Mouse (Mus musculus) liver, embryonic 14.5 days (tissue): ENCODE data around the gene Ttc22. TPM values are rescaled to one million over a fixed set of nuclear protein-coding genes. Genes with fewer than 3 reads are reported as not detected.

Experiments
- ATAC-seq: fragments of 200-750 bp; cut with Nextera tagmentation; 2 replicates; pipeline ENCODE4 v1.8.0; 2017; ENCODE audit warnings: moderate number of reproducible peaks, mild to moderate bottlenecking, moderate library complexity; ENCODE audit not compliant: insufficient read depth
- DNase-seq, 3 experiments: peaks; one replicate each; pipeline ENCODE4 v3.0.0-alpha.2; 2012 to 2013; ENCODE audit warnings: low read depth in 3 of 3, low spot score in 3 of 3
- H3K27ac ChIP-seq: fragments of 300-500 bp; sonication (generic); 2 replicates; pipeline ENCODE4 v1.5.1; 2014; ENCODE audit warnings: moderate library complexity, mild to moderate bottlenecking, control low read depth, inconsistent platforms
- H3K27me3 ChIP-seq: fragments of 300-500 bp; sonication (generic); 2 replicates; pipeline ENCODE4 v1.6.1; 2014; ENCODE audit warnings: mild to moderate bottlenecking, low read length, moderate library complexity; ENCODE audit not compliant: control insufficient read depth, insufficient read depth
- H3K36me3 ChIP-seq: fragments of 300-500 bp; sonication (generic); replicated peaks from 2 replicates; pipeline ENCODE4 v1.6.1; 2014; ENCODE audit warnings: low read depth; ENCODE audit not compliant: control insufficient read depth, insufficient read depth
- H3K4me1 ChIP-seq, 2 experiments: fragments of 200-500 bp in 1 of 2; fragments of 300-500 bp in 1 of 2; sonication (generic) in 1 of 2; replicated peaks; 2 replicates each; pipeline ENCODE4 v1.6.1; 2012 to 2014; ENCODE audit warnings: antibody characterized with exemption in 1 of 2, inconsistent platforms in 1 of 2, low read length in 1 of 2; ENCODE audit not compliant: control insufficient read depth in 2 of 2, insufficient read depth in 2 of 2
- H3K4me2 ChIP-seq: fragments of 300-500 bp; sonication (generic); 2 replicates; pipeline ENCODE4 v1.6.1; 2014; ENCODE audit warnings: low read depth, mild to moderate bottlenecking, control low read depth, moderate library complexity
- H3K4me3 ChIP-seq, 2 experiments: fragments of 200-500 bp in 1 of 2; fragments of 300-500 bp in 1 of 2; sonication (generic) in 1 of 2; 2 replicates each; pipeline ENCODE4 v1.5.1; 2012 to 2014; ENCODE audit warnings: low read depth in 2 of 2, low read length in 2 of 2, mild to moderate bottlenecking in 2 of 2, control low read depth in 1 of 2, inconsistent platforms in 1 of 2, moderate library complexity in 1 of 2; ENCODE audit not compliant: insufficient read depth in 1 of 2
- H3K9ac ChIP-seq: fragments of 300-500 bp; sonication (generic); replicated peaks from 2 replicates; pipeline ENCODE4 v1.6.1; 2014; ENCODE audit warnings: mild to moderate bottlenecking, control low read depth, moderate library complexity
- H3K9me3 ChIP-seq: fragments of 300-500 bp; sonication (generic); 2 replicates; pipeline ENCODE4 v1.6.1; 2016; ENCODE audit warnings: low read length, mixed read lengths; ENCODE audit not compliant: control insufficient read depth
- CTCF ChIP-seq: IDR thresholded peaks from 2 replicates; pipeline ENCODE4 v1.5.1; 2016; ENCODE audit warnings: antibody characterized with exemption, low read depth, control low read depth
- EP300 ChIP-seq: IDR thresholded peaks from 2 replicates; pipeline ENCODE4 v1.6.1; 2016; ENCODE audit warnings: antibody characterized with exemption, low read depth
- WGBS: fragments of 180-500 bp; shearing (Covaris S2); extraction: QIAGEN DNeasy Blood & Tissue Kit; methylation state at CpG from one replicate; pipeline ENCODE4 v1.1.7; 2014; ENCODE audit not compliant: insufficient replicate concordance; 5-methylcytosine and 5-hydroxymethylcytosine counted together
- polyA plus RNA-seq, 2 experiments: library from polyadenylated mRNA; depleted of rRNA in 1 of 2; stranded (reverse) in 1 of 2; unstranded in 1 of 2; fragments of >200 nt; fragmentation: Nextera tagmentation in 1 of 2; extraction: Ambion mirVana in 1 of 2; gene quantifications; 2 replicates each; pipeline versions ENCODE4 v1.2.1 to v1.2.3; 2012 to 2014

The Ttc22 gene
- polyA plus RNA-seq, 2 experiments, result 0.02 TPM; not detected in 1

DNA sequence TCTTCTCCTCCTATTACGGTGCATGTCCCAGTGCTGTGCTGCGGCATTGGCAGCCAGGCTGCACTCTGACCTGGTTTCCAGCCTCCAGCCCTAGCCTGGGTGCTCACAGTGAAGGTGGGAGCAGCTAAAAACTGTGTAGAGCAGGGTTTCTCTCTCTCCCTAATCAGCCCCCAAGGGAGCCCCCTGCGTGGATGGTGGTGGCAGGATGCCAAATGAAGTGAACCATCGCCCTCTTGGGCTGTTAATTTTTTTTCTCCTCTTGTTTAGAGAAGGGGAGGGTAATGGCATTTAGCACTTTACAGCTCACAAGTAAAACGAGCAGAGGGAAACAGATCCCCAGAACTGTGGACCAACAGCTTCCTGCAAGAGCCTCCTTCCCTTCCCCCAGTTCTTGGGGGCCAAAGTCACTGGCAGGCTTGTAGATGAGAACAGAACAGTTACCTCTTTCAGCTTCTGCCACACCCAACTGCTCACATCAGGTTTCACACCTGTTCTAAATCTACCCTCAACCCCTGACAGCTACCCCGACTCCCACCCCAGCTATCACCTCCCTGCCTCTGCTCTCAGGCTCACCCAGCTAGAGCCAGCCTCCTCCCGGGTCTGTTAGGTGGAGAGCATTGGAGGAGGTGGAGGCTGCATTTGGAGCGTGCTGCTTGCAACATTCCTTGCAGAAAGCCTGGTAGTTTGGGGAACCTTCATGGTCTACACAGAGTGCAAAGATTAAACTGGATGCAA, 21.4 kb downstream of the Ttc22 start:
- H3K36me3 ChIP-seq, result no peaks in the 10 kb centered on the region
- H3K27ac ChIP-seq, result no peak overlapping the region
- no peaks in the 10 kb centered on the region for H3K27me3 ChIP-seq
- H3K9ac ChIP-seq, result no peak overlapping the region
- 22% methylated on average over 8 of the region's 8 CpGs for WGBS
- DNase-seq (no peak), ATAC-seq (no peak)
- H3K4me2 ChIP-seq, result no peak overlapping the region
- H3K4me1 ChIP-seq, result no peaks in the 10 kb centered on the region
- no peak overlapping the region for H3K4me3 ChIP-seq
- TF ChIP-seq CTCF, result no peak
- TF ChIP-seq EP300, result no peak
- H3K9me3 ChIP-seq, result no peaks in the 10 kb centered on the region

DNA sequence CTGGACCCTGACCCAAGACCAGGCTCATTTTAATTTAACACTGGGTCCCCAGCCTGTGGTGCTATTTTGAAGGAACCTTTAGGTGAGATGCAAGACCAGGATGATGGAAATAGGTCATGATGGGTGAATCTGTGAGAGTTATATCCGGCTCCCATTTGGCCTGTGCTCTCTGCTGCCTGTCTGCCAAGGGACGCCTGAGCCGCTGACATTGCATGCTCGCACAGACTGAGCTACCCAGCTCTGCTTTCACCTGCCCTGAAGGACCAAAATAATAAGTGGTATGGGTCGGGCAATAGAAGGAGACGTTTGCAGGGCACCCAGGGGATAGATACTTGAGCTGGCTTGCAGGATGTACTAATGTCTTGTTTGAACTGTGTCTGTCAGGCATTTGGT, 22.0 kb downstream of the Ttc22 start:
- no peak overlapping the region for H3K4me2 ChIP-seq
- H3K9ac ChIP-seq, result no peak overlapping the region
- H3K4me1 ChIP-seq, result no peaks in the 10 kb centered on the region
- no peaks in the 10 kb centered on the region for H3K9me3 ChIP-seq
- no peaks in the 10 kb centered on the region for H3K36me3 ChIP-seq
- no peak overlapping the region for H3K4me3 ChIP-seq
- H3K27me3 ChIP-seq, result no peaks in the 10 kb centered on the region
- 50% methylated on average over 6 of the region's 6 CpGs for WGBS
- no peak for ATAC-seq
- no peak overlapping the region for H3K27ac ChIP-seq
- DNase-seq, result no peak
- TF ChIP-seq EP300, result no peak
- TF ChIP-seq CTCF, result no peak

DNA sequence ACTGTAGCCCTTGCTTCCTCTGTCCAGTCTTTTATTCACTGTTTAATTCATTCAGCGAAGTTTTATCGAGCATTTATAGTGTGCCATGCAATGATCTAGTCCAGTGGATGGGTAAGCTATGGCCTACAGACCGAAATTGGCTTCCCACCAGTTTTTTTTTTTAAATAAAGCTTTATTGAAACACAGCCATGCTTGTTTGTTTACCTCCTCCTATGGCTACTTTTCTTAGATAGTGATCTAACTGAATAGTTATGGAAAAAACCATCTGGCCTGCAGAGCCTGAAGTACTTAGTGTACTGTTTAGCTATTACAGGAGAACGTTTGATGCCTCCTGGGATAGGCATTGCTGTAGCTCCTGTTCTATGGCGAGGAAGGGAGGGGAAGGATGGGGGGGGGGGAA, 23.6 kb downstream of the Ttc22 start:
- TF ChIP-seq EP300 (no peak), CTCF (no peak)
- H3K4me1 ChIP-seq, result 0 out of 4 replicates have a peak, but pooled peaks cover 0 to 2% of the 10 kb centered on the region in 2 experiments
- no peak overlapping the region for H3K27ac ChIP-seq
- ATAC-seq (no peak), DNase-seq (no peak)
- H3K4me2 ChIP-seq, result no peak overlapping the region
- no peak overlapping the region for H3K4me3 ChIP-seq
- no peak overlapping the region for H3K9ac ChIP-seq
- no peaks in the 10 kb centered on the region for H3K9me3 ChIP-seq
- H3K36me3 ChIP-seq, result no peaks in the 10 kb centered on the region
- WGBS, result 58% methylated on average over 5 of the region's 5 CpGs
- no peaks in the 10 kb centered on the region for H3K27me3 ChIP-seq

DNA sequence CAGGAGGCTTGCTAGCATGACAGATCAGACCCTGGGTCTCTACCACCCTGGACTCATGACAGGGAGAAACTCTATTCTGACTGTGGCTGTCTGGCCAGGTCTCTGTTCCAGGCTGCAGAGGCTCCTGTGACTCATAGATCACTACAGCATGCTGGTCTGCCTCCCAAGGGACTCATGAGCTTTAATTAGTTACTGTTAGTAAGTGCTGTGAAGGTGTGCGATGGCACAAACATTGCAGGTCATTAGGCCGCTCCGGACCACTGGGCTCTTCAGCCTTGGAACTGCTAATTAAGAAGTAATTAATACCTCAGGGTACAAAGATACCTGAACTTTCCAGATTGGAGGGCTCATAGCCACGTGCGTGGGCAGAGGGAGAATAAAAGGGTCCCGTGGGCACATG, 24.9 kb downstream of the Ttc22 start:
- H3K36me3 ChIP-seq, result no peaks in the 10 kb centered on the region
- no peak overlapping the region for H3K27ac ChIP-seq
- no peaks in the 10 kb centered on the region for H3K9me3 ChIP-seq
- no peak for ATAC-seq
- no peak overlapping the region for H3K4me2 ChIP-seq
- TF ChIP-seq EP300 (no peak), CTCF (no peak)
- H3K9ac ChIP-seq, result no peak overlapping the region
- peaks cover 5 to 9% of the 10 kb centered on the region in 2 experiments; a peak in 3 of 4 replicates for H3K4me1 ChIP-seq
- 73% methylated on average over 6 of the region's 6 CpGs for WGBS
- H3K4me3 ChIP-seq, result no peak overlapping the region
- H3K27me3 ChIP-seq, result no peaks in the 10 kb centered on the region
- no peak for DNase-seq

DNA sequence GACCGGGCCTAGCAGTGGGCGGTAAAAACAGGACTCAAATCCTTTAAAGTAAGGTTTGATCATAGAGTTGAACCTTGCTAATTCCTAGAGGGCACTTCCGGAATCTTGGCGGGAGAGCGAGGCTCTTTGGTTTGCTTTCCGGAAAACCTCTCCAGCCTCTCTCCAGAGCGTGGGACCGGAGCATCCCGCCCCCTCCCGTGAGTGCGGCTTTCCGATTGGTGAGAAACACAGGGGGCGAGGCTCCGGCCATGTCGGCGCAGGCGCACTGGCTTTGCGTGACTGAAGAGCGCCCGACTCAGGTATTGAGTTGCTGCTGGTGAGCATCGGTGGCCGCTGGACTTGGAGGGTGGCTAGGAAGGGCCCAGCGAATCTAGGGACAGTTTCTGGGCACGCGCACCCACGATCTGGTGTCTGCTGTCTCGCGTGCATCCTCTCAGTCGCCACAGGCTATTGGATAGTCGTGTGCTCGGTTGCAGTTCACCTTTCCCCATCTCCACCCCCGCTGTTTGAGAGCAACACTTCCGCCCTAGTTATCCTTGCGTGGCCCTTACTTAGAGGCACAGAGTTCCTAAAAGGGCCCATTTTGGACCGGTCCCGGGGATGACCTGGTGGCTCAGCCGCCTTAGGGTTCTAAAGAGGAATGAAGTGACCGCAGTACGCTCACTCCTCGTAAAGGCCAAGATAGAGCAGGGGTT, 28.7 kb downstream of the Ttc22 start, which contains the start of gene Pars2:
Gene Pars2, plus strand, starts transcription at position 237 of the 695 bp plus-strand sequence.
- Histone ChIP-seq H3K4me1 (peaks cover 5 to 9% of the 10 kb centered on the region in 2 experiments; a peak in 3 of 4 replicates), H3K9me3 (no peaks in the 10 kb centered on the region), H3K27ac (no peak within 1 kb of the TSS), H3K36me3 (no peaks in the 10 kb centered on the region), H3K27me3 (no peaks in the 10 kb centered on the region), H3K4me3 (peak within 1 kb of the TSS; percentile 66 to 68), H3K9ac (peak within 1 kb of the TSS; percentile 47), H3K4me2 (peak within 1 kb of the TSS; percentile 78)
- peak; percentile 96 for ATAC-seq
- DNase-seq, result peak; percentile 93 to 95 (median 95)
- WGBS, result 3% methylated on average over 40 of the region's 40 CpGs
- no peak for TF ChIP-seq EP300
- TF ChIP-seq CTCF, result peak; percentile 17; the same call in 1 of the 2 replicates
